Mouse (Mus musculus) heart, postnatal 0 days (tissue): ENCODE data around the gene Ptprt.

Source experiments
- CTCF ChIP-seq: IDR thresholded peaks from 2 replicates; pipeline ENCODE4 v1.5.1; 2016; ENCODE audit warnings: antibody characterized with exemption, control low read depth, low read depth
- EP300 ChIP-seq: IDR thresholded peaks from 2 replicates; pipeline ENCODE4 v1.6.1; 2016; ENCODE audit warnings: antibody characterized with exemption, low read depth

GRCm38 (mm10) chr2:161660827-161661226 lies 1000.1 kb downstream of the Ptprt start:
- TF ChIP-seq CTCF (peak; percentile 36), EP300 (no peak)
